26 mouse cellular contexts compared by ENCODE assay signal in genomic region chr14:79671008-79671407, GRCm38 (mm10). TPM values are rescaled to one million over a fixed set of nuclear protein-coding genes. Genes with fewer than 3 reads are reported as not detected.
DNase-seq lines count a peak whose midpoint lies in the region; ATAC-seq and TF ChIP-seq lines count a peak whose summit lies in the region.
"Had no signal": no experiment of that assay in that cellular context is flagged by ENCODE, and none has a peak within 500 bp of the region (broad histone marks: within the 10 kb centered on the region; RNA-seq: fewer than 3 reads in every experiment).

No protein-coding gene starts in this region.

- WGBS in heart, embryonic 10.5 days, result 79% methylated on average over 3 of the region's 3 CpGs

- DNase-seq in A20 (ENCODE audit: low read depth, low spot score) (peak; percentile 23), CH12.LX (ENCODE audit: extremely low read depth) (no peak), liver (no peak)
- no peak for DNase-seq in heart, embryonic 10.5 days (ENCODE audit: low spot score)
- no peak for DNase-seq in cerebellum, adult 18-20 months
- DNase-seq: adrenal gland, adult 2 months; adrenal gland, postnatal 10 days; adrenal gland, postnatal 25 days; B cell, adult 2 months; cerebellum, adult 11 months; cerebellum, adult 2 months; cerebellum, adult 9-10 months; cerebellum, postnatal 10 days; cerebellum, postnatal 25 days; embryo, embryonic 11 days had no signal

- no peak overlapping the region for H3K27ac ChIP-seq in CH12.LX (ENCODE audit: insufficient read depth, low read depth)
- H3K27ac ChIP-seq in heart, embryonic 10.5 days, result no peak overlapping the region
- H3K27ac ChIP-seq: embryonic facial prominence, embryonic 13.5 days; embryonic facial prominence, embryonic 15.5 days; forebrain, embryonic 10.5 days; forebrain, embryonic 12.5 days had no signal

- no peak overlapping the region for H3K4me3 ChIP-seq in CH12.LX (replicated peaks in 1 of 3; ENCODE audit: low read depth in 2 of 3, low read length in 2 of 3, poor library complexity in 1 of 3)
- H3K4me3 ChIP-seq in heart, embryonic 10.5 days, result no peak overlapping the region
- H3K4me3 ChIP-seq: embryonic facial prominence, embryonic 13.5 days; embryonic facial prominence, embryonic 15.5 days; erythroblast, embryonic 14.5 days; forebrain, embryonic 10.5 days; forebrain, embryonic 12.5 days had no signal

- TF ChIP-seq EP300 in CH12.LX (IDR thresholded peaks at IDR 0.05; ENCODE audit: low read length), result no peak

- H3K9me3 ChIP-seq in CH12.LX (replicated peaks; ENCODE audit: low read length), result no peaks in the 10 kb centered on the region
- H3K9me3 ChIP-seq in heart, embryonic 10.5 days, result no peaks in the 10 kb centered on the region
- H3K9me3 ChIP-seq: embryonic facial prominence, embryonic 13.5 days; embryonic facial prominence, embryonic 15.5 days; forebrain, embryonic 10.5 days; forebrain, embryonic 12.5 days had no signal

- dilution Hi-C loops in CH12.LX (cut with MboI; ENCODE audit: extremely low pct_ligation_motif_present, extremely low pct_unique_long_range_greater_than_20kb, low sequenced_read_pairs), result no loop called here

- H3K36me3 ChIP-seq in CH12.LX (replicated peaks in 1 of 2; ENCODE audit: control insufficient read depth in 1 of 2, insufficient read depth in 1 of 2, low read length in 1 of 2), result no peaks in the 10 kb centered on the region
- no peaks in the 10 kb centered on the region for H3K36me3 ChIP-seq in heart, embryonic 10.5 days
- H3K36me3 ChIP-seq: embryonic facial prominence, embryonic 13.5 days; embryonic facial prominence, embryonic 15.5 days; forebrain, embryonic 10.5 days; forebrain, embryonic 12.5 days had no signal

- TF ChIP-seq POLR2A in CH12.LX (IDR thresholded peaks at IDR 0.05; ENCODE audit: low read depth, low read length), result no peak

- 0 out of 2 replicates have a peak, but pooled peaks have one; percentile 45 for ATAC-seq in common myeloid progenitor, adult 5-6 weeks (replicated peaks; ENCODE audit: low read depth, poor library complexity, severe bottlenecking)
- ATAC-seq: CD4-positive, CD25-positive, alpha-beta regulatory T cell, adult 4 months; forebrain, embryonic 14.5 days; forebrain, embryonic 16.5 days; Patski had no signal

- peaks cover 0 to 16% of the 10 kb centered on the region in 2 experiments; a peak in 1 of 4 replicates for H3K4me1 ChIP-seq in CH12.LX (ENCODE audit: control insufficient read depth in 1 of 2, insufficient read depth in 2 of 2)
- no peaks in the 10 kb centered on the region for H3K4me1 ChIP-seq in heart, embryonic 10.5 days
- H3K4me1 ChIP-seq: embryonic facial prominence, embryonic 15.5 days had no signal

- H3K4me2 ChIP-seq in CH12.LX (ENCODE audit: insufficient read depth, low read depth, poor library complexity, severe bottlenecking), result no peak overlapping the region
- H3K4me2 ChIP-seq: embryonic facial prominence, embryonic 13.5 days; embryonic facial prominence, embryonic 15.5 days; forebrain, embryonic 12.5 days had no signal

- TF ChIP-seq CTCF in CH12.LX (conservative IDR thresholded peaks at IDR 0.05 in 1 of 2, IDR thresholded peaks at IDR 0.05 in 1 of 2; ENCODE audit: low read depth in 2 of 2, low read length in 2 of 2), result no peak

- no peaks in the 10 kb centered on the region for H3K27me3 ChIP-seq in CH12.LX (replicated peaks)
- no peaks in the 10 kb centered on the region for H3K27me3 ChIP-seq in heart, embryonic 10.5 days (ENCODE audit: insufficient read depth, poor library complexity, severe bottlenecking)
- H3K27me3 ChIP-seq: embryonic facial prominence, embryonic 13.5 days; embryonic facial prominence, embryonic 15.5 days; forebrain, embryonic 12.5 days; Patski had no signal

- in situ Hi-C loops in CH12.LX (cut with MboI; ENCODE audit: low pct_ligation_motif_present, low pct_unique_long_range_greater_than_20kb, low sequenced_read_pairs), result no loop called here

- H3K9ac ChIP-seq in CH12.LX (ENCODE audit: insufficient read depth, low read depth), result no peak overlapping the region
- H3K9ac ChIP-seq: embryonic facial prominence, embryonic 13.5 days; embryonic facial prominence, embryonic 15.5 days; forebrain, embryonic 12.5 days had no signal

- no peaks in the 10 kb centered on the region for H3K79me2 ChIP-seq in CH12.LX (replicated peaks; ENCODE audit: control insufficient read depth, extremely low read depth, insufficient read depth, poor library complexity, severe bottlenecking)

- no peak for TF ChIP-seq RAD21 in CH12.LX (IDR thresholded peaks at IDR 0.05; ENCODE audit: low read depth, low read length)

TF ChIP-seq in CH12.LX, 34 proteins besides CTCF, POLR2A, EP300 and RAD21:
- TF ChIP-seq ZC3H11A (IDR thresholded peaks at IDR 0.05; ENCODE audit: low read depth, low read length), result no peak
- TF ChIP-seq ZNF384 (IDR thresholded peaks at IDR 0.05; ENCODE audit: low read depth, low read length), result peak; percentile 53; the same call in 1 of the 2 replicates
TF ChIP-seq in CH12.LX: peak in this region for 1.

RNA-seq across cellular contexts. Expression of gene Cnmd, which starts 9.0 kb away (rescaled TPM):
- total RNA-seq in CH12.LX (2012; rRNA removed) (not detected in 2 replicates), CH12.LX (2014; rRNA removed) (not detected in 2 replicates)
- not detected in 2 replicates for polyA plus RNA-seq in CH12.LX (2012; ENCODE audit: insufficient read length, low read depth)
- not detected in 2 replicates for total RNA-seq in common myeloid progenitor, adult 5-6 weeks (2017)
- 1.7 and 2.9 TPM in 2 replicates for polyA plus RNA-seq in heart, embryonic 10.5 days (2016; fragmentation: Nextera tagmentation; extraction: Ambion mirVana)
- total RNA-seq: ES-E14 had no signal
- polyA plus RNA-seq: adrenal gland, adult 2 months; CD4-positive, CD25-positive, alpha-beta regulatory T cell, adult 4 months; erythroblast, embryonic 14.5 days had no signal
